Mouse (Mus musculus) liver, embryonic 11.5 days (tissue): Measurements from ENCODE around the gene Clec1b. TPM values are rescaled to one million over a fixed set of nuclear protein-coding genes. Genes with fewer than 3 reads are reported as not detected.

Experiments used
- ATAC-seq: fragments of 200-750 bp; cut with Nextera tagmentation; replicated peaks from 2 replicates; pipeline ENCODE4 v1.8.0; 2017; ENCODE audit warnings: moderate number of reproducible peaks, mild to moderate bottlenecking, moderate TSS enrichment, moderate library complexity; ENCODE audit not compliant: low FRiP score
- DNase-seq: peaks from one replicate; pipeline ENCODE4 v3.0.0-alpha.2; 2017; ENCODE audit warnings: low spot score
- H3K27ac ChIP-seq: fragments of 300-500 bp; sonication (generic); 2 replicates; pipeline ENCODE4 v1.5.1; 2014; ENCODE audit warnings: mild to moderate bottlenecking, low read depth, low read length, control low read depth
- H3K27me3 ChIP-seq: fragments of 300-500 bp; sonication (generic); replicated peaks from 2 replicates; pipeline ENCODE4 v1.6.1; 2014; ENCODE audit warnings: low read length, mixed read lengths; ENCODE audit not compliant: control insufficient read depth, insufficient read depth
- H3K36me3 ChIP-seq: fragments of 300-500 bp; sonication (generic); 2 replicates; pipeline ENCODE4 v1.6.1; 2014; ENCODE audit warnings: mild to moderate bottlenecking, low read length, moderate library complexity, mixed read lengths; ENCODE audit not compliant: control insufficient read depth, insufficient read depth
- H3K4me1 ChIP-seq: fragments of 300-500 bp; sonication (generic); replicated peaks from 2 replicates; pipeline ENCODE4 v1.6.1; 2014; ENCODE audit warnings: low read length, mixed read lengths; ENCODE audit not compliant: control insufficient read depth, insufficient read depth
- H3K4me2 ChIP-seq: fragments of 300-500 bp; sonication (generic); 2 replicates; pipeline ENCODE4 v1.6.1; 2014; ENCODE audit warnings: mild to moderate bottlenecking, control low read depth, moderate library complexity
- H3K4me3 ChIP-seq: fragments of 300-500 bp; sonication (generic); 2 replicates; pipeline ENCODE4 v1.5.1; 2014; ENCODE audit warnings: low read depth, low read length, control low read depth
- H3K9ac ChIP-seq: fragments of 300-500 bp; sonication (generic); 2 replicates; pipeline ENCODE4 v1.6.1; 2014; ENCODE audit warnings: low read depth, low read length, control low read depth
- H3K9me3 ChIP-seq: fragments of 300-500 bp; sonication (generic); 2 replicates; pipeline ENCODE4 v1.6.1; 2016; ENCODE audit warnings: low read length, inconsistent platforms, mixed read lengths; ENCODE audit not compliant: control insufficient read depth
- WGBS: fragments of 180-500 bp; shearing (Covaris S2); extraction: QIAGEN DNeasy Blood & Tissue Kit; methylation state at CpG from one replicate; pipeline ENCODE4 v1.1.7; 2014; 5-methylcytosine and 5-hydroxymethylcytosine counted together
- polyA plus RNA-seq: library from polyadenylated mRNA; unstranded; fragments of >200 nt; fragmentation: Nextera tagmentation; extraction: Ambion mirVana; gene quantifications from 2 replicates; pipeline ENCODE4 v1.2.1, GENCODE M21; 2014

The Clec1b gene
- polyA plus RNA-seq, 1 experiment from 2014 or later = 39.8 TPM

- H3K36me3 ChIP-seq = no peaks in the 10 kb centered on the region
- no peak overlapping the region for H3K9ac ChIP-seq
- H3K4me2 ChIP-seq = no peak overlapping the region
- no peaks in the 10 kb centered on the region for H3K9me3 ChIP-seq
- WGBS = 64% methylated on average over 7 of the region's 7 CpGs
- ATAC-seq (no peak), DNase-seq (no peak)
- H3K27me3 ChIP-seq = no peaks in the 10 kb centered on the region
- H3K4me3 ChIP-seq = no peak overlapping the region
- H3K27ac ChIP-seq = no peak overlapping the region
- H3K4me1 ChIP-seq = no peaks in the 10 kb centered on the region
These were observed 27.5 kb upstream of the Clec1b start for GRCm38 (mm10) chr6:129369374-129370132.

- H3K27ac ChIP-seq = no peak overlapping the region
- 51% methylated on average over 2 of the region's 2 CpGs for WGBS
- no peak for DNase-seq
- no peak for ATAC-seq
- no peak overlapping the region for H3K4me2 ChIP-seq
- no peaks in the 10 kb centered on the region for H3K27me3 ChIP-seq
- no peak overlapping the region for H3K4me3 ChIP-seq
- no peaks in the 10 kb centered on the region for H3K36me3 ChIP-seq
- H3K9me3 ChIP-seq = no peaks in the 10 kb centered on the region
- no peak overlapping the region for H3K9ac ChIP-seq
- no peaks in the 10 kb centered on the region for H3K4me1 ChIP-seq
These were observed 22.1 kb upstream of the Clec1b start for GRCm38 (mm10) chr6:129374937-129375471.

GRCm38 (mm10) chr6:129380454-129380853 lies 16.6 kb upstream of the Clec1b start:
- Histone ChIP-seq H3K27me3 (no peaks in the 10 kb centered on the region), H3K4me3 (no peak overlapping the region), H3K9me3 (no peaks in the 10 kb centered on the region), H3K4me1 (no peaks in the 10 kb centered on the region), H3K27ac (no peak overlapping the region), H3K36me3 (no peaks in the 10 kb centered on the region), H3K9ac (no peak overlapping the region), H3K4me2 (no peak overlapping the region)
- DNase-seq (no peak), ATAC-seq (no peak)
- WGBS = 70% methylated on average over 4 of the region's 4 CpGs

- Histone ChIP-seq H3K9me3 (no peaks in the 10 kb centered on the region), H3K4me3 (no peak overlapping the region), H3K4me2 (no peak overlapping the region), H3K27ac (no peak overlapping the region), H3K4me1 (no peaks in the 10 kb centered on the region), H3K27me3 (no peaks in the 10 kb centered on the region), H3K36me3 (no peaks in the 10 kb centered on the region), H3K9ac (no peak overlapping the region)
- ATAC-seq (no peak), DNase-seq (no peak)
- 56% methylated on average over 1 of the region's 1 CpGs for WGBS
These were observed 15.4 kb upstream of the Clec1b start for GRCm38 (mm10) chr6:129381736-129382135.

GRCm38 (mm10) chr6:129383466-129383865 lies 13.6 kb upstream of the Clec1b start:
- 84% methylated on average over 3 of the region's 3 CpGs for WGBS
- ATAC-seq = no peak
- no peak overlapping the region for H3K4me2 ChIP-seq

GRCm38 (mm10) chr6:129385000-129385399 lies 12.1 kb upstream of the Clec1b start:
- H3K36me3 ChIP-seq = no peaks in the 10 kb centered on the region
- H3K4me2 ChIP-seq = no peak overlapping the region
- H3K9ac ChIP-seq = no peak overlapping the region
- DNase-seq (no peak), ATAC-seq (no peak)
- H3K4me3 ChIP-seq = no peak overlapping the region
- no peaks in the 10 kb centered on the region for H3K4me1 ChIP-seq
- H3K27ac ChIP-seq = no peak overlapping the region
- 84% methylated on average over 4 of the region's 4 CpGs for WGBS
- H3K9me3 ChIP-seq = no peaks in the 10 kb centered on the region
- no peaks in the 10 kb centered on the region for H3K27me3 ChIP-seq

More at GRCm38 (mm10) chr6:129383466-129383865, 13.6 kb upstream of the Clec1b start:
- Histone ChIP-seq H3K36me3 (no peaks in the 10 kb centered on the region), H3K9me3 (no peaks in the 10 kb centered on the region), H3K27ac (no peak overlapping the region), H3K4me3 (no peak overlapping the region), H3K27me3 (no peaks in the 10 kb centered on the region), H3K9ac (no peak overlapping the region), H3K4me1 (no peaks in the 10 kb centered on the region)
- no peak for DNase-seq

GRCm38 (mm10) chr6:129385774-129386173 lies 11.3 kb upstream of the Clec1b start, which contains the start of gene Clec12b:
Gene Clec12b, minus strand, starts transcription at chr6:129385874.
- 77% methylated on average over 2 of the region's 2 CpGs for WGBS
- DNase-seq = no peak
- no peak within 1 kb of the TSS for H3K4me2 ChIP-seq
- no peak within 1 kb of the TSS for H3K9ac ChIP-seq
- H3K4me3 ChIP-seq = no peak within 1 kb of the TSS
- no peak for ATAC-seq
- no peaks in the 10 kb centered on the region for H3K36me3 ChIP-seq
- H3K27ac ChIP-seq = no peak within 1 kb of the TSS
- H3K27me3 ChIP-seq = no peaks in the 10 kb centered on the region
- no peaks in the 10 kb centered on the region for H3K4me1 ChIP-seq
- H3K9me3 ChIP-seq = no peaks in the 10 kb centered on the region

GRCm38 (mm10) chr6:129393087-129393720 lies 3.9 kb upstream of the Clec1b start:
- WGBS = 21% methylated on average over 2 of the region's 2 CpGs
- ATAC-seq = no peak
- no peak for DNase-seq

More at GRCm38 (mm10) chr6:129393087-129393720, 3.9 kb upstream of the Clec1b start:
- Histone ChIP-seq H3K4me2 (no peak overlapping the region), H3K27ac (no peak overlapping the region), H3K4me3 (no peak overlapping the region), H3K9ac (no peak overlapping the region), H3K36me3 (no peaks in the 10 kb centered on the region), H3K9me3 (no peaks in the 10 kb centered on the region), H3K4me1 (no peaks in the 10 kb centered on the region), H3K27me3 (no peaks in the 10 kb centered on the region)
